In genomic region chr6:136959131-136959530, GRCm38 (mm10) we compare ENCODE assay signal across 33 mouse cellular contexts. TPM values are rescaled to one million over a fixed set of nuclear protein-coding genes. Genes with fewer than 3 reads are reported as not detected.
DNase-seq lines count a peak whose midpoint lies in the region; ATAC-seq and TF ChIP-seq lines count a peak whose summit lies in the region.
"Had no signal": no experiment of that assay in that cellular context is flagged by ENCODE, and none has a peak within 500 bp of the region (broad histone marks: within the 10 kb centered on the region; RNA-seq: fewer than 3 reads in every experiment).

No protein-coding gene starts in this region.

- no peaks in the 10 kb centered on the region for H3K9me3 ChIP-seq in heart, embryonic 10.5 days
- no peaks in the 10 kb centered on the region for H3K9me3 ChIP-seq in heart, embryonic 11.5 days (replicated peaks; ENCODE audit: control insufficient read depth, low read length)
- H3K9me3 ChIP-seq in megakaryocyte, embryonic 14.5 days = no peaks in the 10 kb centered on the region
- H3K9me3 ChIP-seq: embryonic facial prominence, embryonic 12.5 days; embryonic facial prominence, embryonic 15.5 days; forebrain, embryonic 13.5 days; G1E; heart, embryonic 13.5 days; hindbrain, embryonic 12.5 days; hindbrain, embryonic 15.5 days had no signal

- no peak for TF ChIP-seq POLR2A in myocyte (IDR thresholded peaks at IDR 0.05; ENCODE audit: insufficient read length, low read depth)

- no peak overlapping the region for H3K4me3 ChIP-seq in heart, embryonic 10.5 days
- no peak overlapping the region for H3K4me3 ChIP-seq in heart, embryonic 11.5 days (ENCODE audit: low read depth, low read length)
- H3K4me3 ChIP-seq in megakaryocyte, embryonic 14.5 days (replicated peaks) = peak overlapping the region; percentile 20
- no peak overlapping the region for H3K4me3 ChIP-seq in myocyte
- H3K4me3 ChIP-seq: embryonic facial prominence, embryonic 12.5 days; embryonic facial prominence, embryonic 15.5 days; forebrain, embryonic 13.5 days; heart, embryonic 13.5 days; hindbrain, embryonic 12.5 days; hindbrain, embryonic 15.5 days had no signal

- H3K4me2 ChIP-seq in heart, embryonic 11.5 days = no peak overlapping the region
- peak overlapping the region; percentile 21 for H3K4me2 ChIP-seq in myocyte (ENCODE audit: low read depth)
- H3K4me2 ChIP-seq: embryonic facial prominence, embryonic 12.5 days; embryonic facial prominence, embryonic 15.5 days; forebrain, embryonic 13.5 days; heart, embryonic 13.5 days; hindbrain, embryonic 12.5 days; hindbrain, embryonic 15.5 days had no signal

- no peaks in the 10 kb centered on the region for H3K27me3 ChIP-seq in heart, embryonic 10.5 days (ENCODE audit: insufficient read depth, poor library complexity, severe bottlenecking)
- H3K27me3 ChIP-seq in heart, embryonic 11.5 days (ENCODE audit: control insufficient read depth, insufficient read depth, low read length) = no peaks in the 10 kb centered on the region
- H3K27me3 ChIP-seq in megakaryocyte, embryonic 14.5 days (replicated peaks) = no peaks in the 10 kb centered on the region
- no peaks in the 10 kb centered on the region for H3K27me3 ChIP-seq in myocyte (ENCODE audit: control insufficient read depth, insufficient read depth, insufficient read length)
- H3K27me3 ChIP-seq: CH12.LX; embryonic facial prominence, embryonic 12.5 days; embryonic facial prominence, embryonic 15.5 days; forebrain, embryonic 13.5 days; heart, embryonic 13.5 days; hindbrain, embryonic 12.5 days; hindbrain, embryonic 15.5 days; Patski had no signal

- 55% methylated on average over 11 of the region's 11 CpGs for WGBS in heart, embryonic 10.5 days
- WGBS in heart, embryonic 11.5 days (ENCODE audit: insufficient replicate concordance) = 53% methylated on average over 11 of the region's 11 CpGs

- no peak overlapping the region for H3ac ChIP-seq in myocyte (ENCODE audit: control insufficient read depth, insufficient read length)

- no peak overlapping the region for H3K9ac ChIP-seq in heart, embryonic 11.5 days (ENCODE audit: low read depth, low read length)
- H3K9ac ChIP-seq: embryonic facial prominence, embryonic 12.5 days; embryonic facial prominence, embryonic 15.5 days; forebrain, embryonic 13.5 days; heart, embryonic 13.5 days; hindbrain, embryonic 12.5 days; hindbrain, embryonic 15.5 days had no signal

- peak; percentile 35 for DNase-seq in heart, embryonic 10.5 days (ENCODE audit: low spot score)
- DNase-seq in 3T3-L1 (ENCODE audit: low read depth, low spot score) = peak; percentile 31
- no peak for DNase-seq in kidney, postnatal 10 days
- DNase-seq: adrenal gland, adult 2 months; adrenal gland, postnatal 14 days; B cell, adult 2 months; cerebellum, adult 11 months; cerebellum, adult 2 months; cerebellum, adult 9-11 months; cerebellum, postnatal 25 days; gastrocnemius, postnatal 10 days; gastrocnemius, postnatal 36 days had no signal

- peaks cover 10% of the 10 kb centered on the region; the same call in 1 of the 2 replicates for H3K4me1 ChIP-seq in heart, embryonic 10.5 days
- H3K4me1 ChIP-seq in heart, embryonic 11.5 days (ENCODE audit: control insufficient read depth, insufficient read depth, low read length) = 0 out of 2 replicates have a peak, but pooled peaks cover 5% of the 10 kb centered on the region
- H3K4me1 ChIP-seq in megakaryocyte, embryonic 14.5 days = peaks cover 53% of the 10 kb centered on the region
- H3K4me1 ChIP-seq: embryonic facial prominence, embryonic 12.5 days; embryonic facial prominence, embryonic 15.5 days; forebrain, embryonic 13.5 days; hindbrain, embryonic 12.5 days; hindbrain, embryonic 15.5 days had no signal

- no peaks in the 10 kb centered on the region for H3K36me3 ChIP-seq in heart, embryonic 10.5 days
- no peaks in the 10 kb centered on the region for H3K36me3 ChIP-seq in heart, embryonic 11.5 days (ENCODE audit: control insufficient read depth, insufficient read depth, low read length)
- H3K36me3 ChIP-seq in megakaryocyte, embryonic 14.5 days (replicated peaks; ENCODE audit: low read length) = no peaks in the 10 kb centered on the region
- no peaks in the 10 kb centered on the region for H3K36me3 ChIP-seq in myocyte (ENCODE audit: control insufficient read depth, insufficient read depth)
- H3K36me3 ChIP-seq: embryonic facial prominence, embryonic 12.5 days; embryonic facial prominence, embryonic 15.5 days; G1E; heart, embryonic 13.5 days; hindbrain, embryonic 12.5 days; hindbrain, embryonic 15.5 days had no signal

- no peak for ATAC-seq in heart, embryonic 11.5 days (replicated peaks; ENCODE audit: insufficient number of reproducible peaks, low FRiP score, low TSS enrichment)
- no peak for ATAC-seq in megakaryocyte, adult 5-6 weeks (ENCODE audit: poor library complexity, severe bottlenecking)
- ATAC-seq: forebrain, embryonic 13.5 days; forebrain, embryonic 16.5 days; Patski had no signal

- no peaks in the 10 kb centered on the region for H3K79me2 ChIP-seq in myocyte (ENCODE audit: control insufficient read depth, insufficient read depth)

- no peak overlapping the region for H3K27ac ChIP-seq in heart, embryonic 10.5 days
- H3K27ac ChIP-seq in heart, embryonic 11.5 days (ENCODE audit: low read depth, low read length) = no peak overlapping the region
- H3K27ac ChIP-seq: embryonic facial prominence, embryonic 12.5 days; embryonic facial prominence, embryonic 15.5 days; forebrain, embryonic 13.5 days; heart, embryonic 13.5 days; hindbrain, embryonic 12.5 days; hindbrain, embryonic 15.5 days had no signal

TF ChIP-seq in myocyte, 11 proteins besides CTCF, POLR2A, EP300 and RAD21:
- TF ChIP-seq CEBPB (IDR thresholded peaks at IDR 0.05; ENCODE audit: insufficient read depth, poor library complexity, severe bottlenecking) (no peak), SRF (IDR thresholded peaks at IDR 0.05; ENCODE audit: control insufficient read depth, insufficient read length, low read depth) (no peak)

RNA-seq across cellular contexts. Expression of gene Arhgdib, which starts 17.4 kb away (rescaled TPM):
- 105 and 111 TPM in 2 replicates for polyA plus RNA-seq in heart, embryonic 10.5 days (2016; fragmentation: Nextera tagmentation; extraction: Ambion mirVana)
- 115 and 128 TPM in 2 replicates for polyA plus RNA-seq in heart, embryonic 11.5 days (2014; fragmentation: Nextera tagmentation; extraction: Ambion mirVana)
- 310 and 435 TPM in 2 replicates for polyA plus RNA-seq in megakaryocyte, embryonic 14.5 days (2012; ENCODE audit: insufficient read depth, low replicate concordance)
- 3,528 and 3,668 TPM in 2 replicates for total RNA-seq in megakaryocyte, adult 5-6 weeks (2015)
- total RNA-seq in megakaryocyte, adult 5-6 weeks (2017) = 1,567 and 1,601 TPM in 2 replicates
- 90.2 TPM for polyA plus RNA-seq in myocyte (2012; fragmentation: generic; extraction: Trizol)

RNA-seq across cellular contexts. Expression of gene Pde6h, which starts 35.5 kb away (rescaled TPM):
- polyA plus RNA-seq in heart, embryonic 10.5 days (2016; fragmentation: Nextera tagmentation; extraction: Ambion mirVana) = not detected in 2 replicates
- polyA plus RNA-seq in heart, embryonic 11.5 days (2014; fragmentation: Nextera tagmentation; extraction: Ambion mirVana) = 0.43 TPM in 1 of 2 replicates, not detected in the other
- polyA plus RNA-seq in megakaryocyte, embryonic 14.5 days (2012; ENCODE audit: insufficient read depth, low replicate concordance) = 0.06 TPM in 1 of 2 replicates, not detected in the other
- 0.02 and 0.04 TPM in 2 replicates for total RNA-seq in megakaryocyte, adult 5-6 weeks (2015)
- total RNA-seq in megakaryocyte, adult 5-6 weeks (2017) = 0.11 and 0.16 TPM in 2 replicates
- polyA plus RNA-seq in myocyte (2012; fragmentation: generic; extraction: Trizol) = 0.12 TPM
- total RNA-seq: adrenal gland, postnatal 4 days; common myeloid progenitor, adult 5-6 weeks; gastrocnemius, adult 18-20 months; gastrocnemius, postnatal 10 days; gastrocnemius, postnatal 36 days; granulocyte monocyte progenitor cell, adult 5-6 weeks; heart, postnatal 25 days; hematopoietic stem cell, adult 5-6 weeks had no signal
- polyA plus RNA-seq: adrenal gland, adult 2 months; embryonic facial prominence, embryonic 12.5 days; embryonic facial prominence, embryonic 15.5 days; forebrain, embryonic 13.5 days; forebrain, embryonic 16.5 days; G1E; heart, embryonic 13.5 days; hindbrain, embryonic 12.5 days; intestine, embryonic 14.5 days had no signal

RNA-seq across cellular contexts. Expression of gene Erp27, which starts 37.2 kb away (rescaled TPM):
- polyA plus RNA-seq in heart, embryonic 10.5 days (2016; fragmentation: Nextera tagmentation; extraction: Ambion mirVana) = 0.55 and 0.73 TPM in 2 replicates
- 1.3 and 1.5 TPM in 2 replicates for polyA plus RNA-seq in heart, embryonic 11.5 days (2014; fragmentation: Nextera tagmentation; extraction: Ambion mirVana)
- not detected in 2 replicates for polyA plus RNA-seq in megakaryocyte, embryonic 14.5 days (2012; ENCODE audit: insufficient read depth, low replicate concordance)
- 1.6 and 3.5 TPM in 2 replicates for total RNA-seq in megakaryocyte, adult 5-6 weeks (2015)
- total RNA-seq in megakaryocyte, adult 5-6 weeks (2017) = 1.6 and 4.7 TPM in 2 replicates
- 0.05 TPM for polyA plus RNA-seq in myocyte (2012; fragmentation: generic; extraction: Trizol)
- total RNA-seq: adrenal gland, adult 2 months; adrenal gland, postnatal 14 days; gastrocnemius, adult 18-20 months; gastrocnemius, postnatal 36 days; heart, postnatal 25 days; hematopoietic stem cell, adult 5-6 weeks had no signal
- polyA plus RNA-seq: adrenal gland, adult 2 months; G1E; hindbrain, embryonic 12.5 days; hindbrain, embryonic 15.5 days had no signal
